Mouse (Mus musculus) left cerebral cortex, postnatal 25 days (tissue): ENCODE measurements around the gene Dpf1. TPM values are rescaled to one million over a fixed set of nuclear protein-coding genes. Genes with fewer than 3 reads are reported as not detected.

Experiments
- DNase-seq, 2 experiments: peaks; one replicate each; pipeline ENCODE4 v3.0.0; 2022; ENCODE audit warnings: low spot score in 2 of 2, mixed read lengths in 1 of 2
- intact Hi-C: fragments of 180-260 bp; cut with DNase I; formaldehyde crosslinking; loops from one replicate; pipeline ENCODE4 v1.15.1; 2025
- total RNA-seq, 2 experiments: library from RNA; stranded (reverse); gene quantifications; 2 replicates each; pipeline ENCODE4 v1.2.3; 2021

The Dpf1 gene
- total RNA-seq, 2 experiments from 2014 or later: 110 to 115 TPM

- intact Hi-C loops: no loop called here
- no peak for DNase-seq
These were observed 16.3 kb upstream of the Dpf1 start for GRCm38 (mm10) chr7:29287481-29287880.

DNA sequence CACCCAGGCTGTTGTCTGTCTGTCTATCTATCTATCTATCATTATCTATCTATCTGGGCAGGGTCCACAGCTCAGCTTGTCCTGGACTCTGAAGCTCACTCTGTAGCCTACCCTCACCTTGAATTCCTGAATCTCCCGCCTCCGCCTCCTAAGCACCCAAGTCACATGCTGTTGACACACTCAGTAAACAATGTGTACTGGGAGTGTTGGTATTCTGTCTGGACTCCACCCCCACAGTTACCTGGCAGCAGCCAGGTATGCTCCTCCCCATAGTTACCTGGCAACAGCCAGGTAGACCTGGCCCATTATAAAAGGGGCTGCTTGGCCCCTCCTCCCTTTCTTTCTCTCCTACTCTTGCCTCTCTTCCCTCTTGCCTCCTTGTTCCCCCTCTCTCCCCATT lies 15.7 kb upstream of the Dpf1 start:
- no peak for DNase-seq
- intact Hi-C loops: no loop called here

DNA sequence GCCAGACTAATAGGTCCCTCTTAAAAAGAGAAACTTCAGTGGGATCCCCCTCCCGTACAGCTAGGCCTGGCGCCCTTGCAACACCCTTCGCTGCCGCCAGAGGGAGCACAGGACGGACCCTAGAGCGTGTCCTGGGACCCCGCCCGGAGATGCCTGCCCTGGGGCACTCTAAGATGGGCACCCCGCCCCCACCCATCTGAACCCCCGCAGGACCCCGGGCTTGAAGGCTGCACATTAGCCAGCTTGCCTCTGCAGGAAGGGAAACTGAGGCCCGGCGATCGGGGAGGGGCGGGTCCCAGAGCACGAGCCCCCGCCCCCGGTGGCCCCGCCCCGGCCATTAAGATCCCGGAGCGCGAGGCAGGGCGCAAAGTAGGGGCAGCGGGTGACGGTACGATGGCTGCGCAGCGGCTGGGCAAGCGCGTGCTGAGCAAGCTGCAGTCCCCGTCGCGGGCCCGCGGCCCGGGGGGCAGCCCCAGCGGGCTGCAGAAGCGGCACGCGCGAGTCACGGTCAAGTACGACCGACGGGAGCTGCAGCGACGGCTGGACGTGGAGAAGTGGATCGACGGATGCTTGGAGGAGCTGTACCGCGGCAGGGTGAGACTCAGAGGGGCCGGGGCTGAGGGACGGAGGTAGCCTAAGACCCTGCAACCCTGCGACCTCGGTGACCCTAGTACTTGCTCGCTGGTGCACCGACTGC lies 14.7 kb upstream of the Dpf1 start, which contains the start of gene Ppp1r14a:
TSS of gene Ppp1r14a (plus strand) at position 367 of the 697 bp plus-strand sequence.
- intact Hi-C loops: no loop called here
- no peak for DNase-seq

DNA sequence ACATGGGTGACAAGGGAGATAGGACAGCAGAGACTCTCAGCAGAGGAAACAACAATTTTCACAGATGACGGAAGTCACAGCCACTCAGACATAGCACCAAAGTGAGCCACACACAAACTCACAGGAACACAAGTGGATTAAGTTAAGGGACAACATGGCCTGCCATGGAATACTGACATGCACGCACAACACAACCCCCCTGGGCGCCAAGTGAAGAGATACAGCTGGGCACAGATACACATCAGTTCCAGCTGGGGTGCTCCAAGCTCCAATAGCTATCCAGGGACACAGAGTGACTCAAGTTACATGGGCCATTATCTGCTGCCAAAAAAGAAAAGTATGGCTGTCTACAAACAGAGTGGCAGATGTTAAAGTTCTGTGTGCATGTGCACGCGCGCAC lies 13.9 kb upstream of the Dpf1 start:
- no peak for DNase-seq
- intact Hi-C loops: loop anchor here (10.0 kb wide), 1 partner anchor 115 kb away; the partner anchor contains the start of genes Ggn and Spred3

GRCm38 (mm10) chr7:29290691-29291485 lies 12.9 kb upstream of the Dpf1 start:
- DNase-seq: no peak
- intact Hi-C loops: loop anchor here (10.0 kb wide), 1 partner anchor 116 kb away; the partner anchor contains the start of genes Ggn and Spred3

GRCm38 (mm10) chr7:29291616-29292457 lies 11.9 kb upstream of the Dpf1 start:
- DNase-seq: no peak
- intact Hi-C loops: loop anchor here (10.0 kb wide), 1 partner anchor 117 kb away; the partner anchor contains the start of genes Ggn and Spred3

GRCm38 (mm10) chr7:29292458-29293098 lies 11.2 kb upstream of the Dpf1 start:
- no peak for DNase-seq
- intact Hi-C loops: loop anchor here (10.0 kb wide), 1 partner anchor 118 kb away; the partner anchor contains the start of genes Ggn and Spred3

GRCm38 (mm10) chr7:29293131-29294065 lies 10.4 kb upstream of the Dpf1 start:
- intact Hi-C loops: loop anchor here (10.0 kb wide), 1 partner anchor 119 kb away; the partner anchor contains the start of genes Ggn and Spred3
- DNase-seq: no peak

- intact Hi-C loops: loop anchor here (10.0 kb wide), 1 partner anchor 119 kb away; the partner anchor contains the start of genes Ggn and Spred3
- DNase-seq: no peak
These were observed 9.5 kb upstream of the Dpf1 start for GRCm38 (mm10) chr7:29294111-29294761.

- DNase-seq: no peak
- intact Hi-C loops: loop anchor here (2.0 to 10.0 kb wide), 3 partner anchors 49 to 245 kb away; partner anchors contain the start of genes Ggn and Spred3
These were observed 7.7 kb upstream of the Dpf1 start for GRCm38 (mm10) chr7:29295861-29296647.

DNA sequence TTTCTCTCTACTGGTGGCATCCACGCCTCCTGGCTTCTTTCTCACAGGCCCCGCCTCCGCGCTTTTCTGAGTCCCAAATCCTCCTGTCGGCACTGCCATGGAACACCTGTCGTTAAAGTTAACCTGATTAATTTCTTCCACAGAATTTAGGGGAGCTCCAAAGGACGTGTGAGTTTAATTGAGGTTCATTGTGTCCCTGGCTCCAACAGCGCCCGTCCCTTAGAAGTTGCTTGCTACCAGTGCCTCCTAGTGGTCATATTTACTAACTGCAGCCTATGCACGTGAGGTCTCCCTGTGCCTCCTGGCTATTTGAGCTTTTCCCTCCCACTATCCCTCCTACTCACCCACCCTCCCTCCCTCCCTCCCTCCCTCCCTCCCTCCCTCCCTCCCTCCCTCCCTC lies 6.8 kb upstream of the Dpf1 start:
- intact Hi-C loops: loop anchor here (1.0 to 10.0 kb wide), 4 partner anchors 50 to 246 kb away; partner anchors contain the start of genes Ggn and Spred3
- peak; percentile 46 to 63 for DNase-seq

DNA sequence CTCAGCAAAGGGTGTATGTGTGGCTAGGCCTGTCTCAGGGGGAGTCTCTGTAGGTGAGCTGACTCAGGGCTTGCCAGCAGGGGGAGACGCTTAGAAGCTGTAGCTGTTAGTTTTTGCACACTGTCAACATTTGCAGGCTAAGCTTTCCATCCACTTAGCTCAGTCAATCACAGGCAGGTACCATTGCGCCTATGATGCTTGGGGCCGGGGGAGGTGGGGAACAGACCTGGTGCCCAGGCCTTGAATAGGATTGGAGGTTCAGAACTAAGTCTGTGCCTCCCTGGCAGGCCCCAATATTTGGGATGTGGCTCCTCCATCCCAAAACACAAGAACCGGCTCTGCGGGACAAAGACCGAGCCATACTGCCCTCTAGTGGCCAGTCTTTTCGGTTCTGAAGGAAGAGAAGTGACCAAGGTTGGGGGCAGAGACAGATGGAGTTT lies 2.6 kb upstream of the Dpf1 start:
- intact Hi-C loops: no loop called here
- peak; percentile 66 to 71 for DNase-seq

DNA sequence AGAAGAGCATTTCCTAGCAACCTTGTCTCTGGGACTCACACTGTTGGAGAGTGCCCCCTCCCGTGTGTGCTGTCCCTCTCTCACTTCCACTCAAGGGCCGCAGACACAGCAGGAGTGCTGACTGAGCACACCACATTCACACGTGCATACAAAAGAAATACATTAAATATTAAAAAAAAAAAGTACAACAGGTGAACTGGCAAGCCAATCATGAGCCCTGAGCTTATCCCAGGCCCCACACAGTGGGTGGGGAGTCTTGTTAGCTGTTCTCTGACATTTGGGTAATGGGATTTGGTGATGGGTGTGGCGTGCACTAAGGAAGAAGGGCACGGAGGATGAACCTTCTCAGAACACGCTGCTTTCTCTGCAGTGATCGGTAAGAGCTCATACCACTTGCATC lies 1.1 kb upstream of the Dpf1 start:
- intact Hi-C loops: no loop called here
- no peak for DNase-seq

- DNase-seq: peak in 1 of 2 experiments; percentile 63
- intact Hi-C loops: loop anchor here (2.0 kb wide), 1 partner anchor 214 kb away; the partner anchor contains the start of gene Sipa1l3
These were observed 912 bp downstream of the Dpf1 start for GRCm38 (mm10) chr7:29304463-29305262.

- DNase-seq: peak in 1 of 2 experiments; percentile 28
- intact Hi-C loops: loop anchor here (2.0 kb wide), 1 partner anchor 213 kb away; the partner anchor contains the start of gene Sipa1l3
These were observed 1.7 kb downstream of the Dpf1 start for GRCm38 (mm10) chr7:29305263-29305988.
